Mouse (Mus musculus) heart, embryonic 15.5 days (tissue): ENCODE results near the gene Arid1a. TPM values are rescaled to one million over a fixed set of nuclear protein-coding genes. Genes with fewer than 3 reads are reported as not detected.
A peak's percentile ranks its signal among the peaks of the same experiment; 100 is the strongest.

ENCODE experiments used
- ATAC-seq: fragments of 200-750 bp; cut with Nextera tagmentation; replicated peaks from 2 replicates; pipeline ENCODE4 v1.8.0; 2017; ENCODE audit warnings: low read depth, moderate TSS enrichment; ENCODE audit not compliant: insufficient number of reproducible peaks, insufficient read depth, low FRiP score
- H3K27ac ChIP-seq: fragments of 300-500 bp; sonication (generic); 2 replicates; pipeline ENCODE4 v1.5.1; 2015; ENCODE audit warnings: mild to moderate bottlenecking, inconsistent platforms
- H3K27me3 ChIP-seq: fragments of 300-500 bp; sonication (generic); 2 replicates; pipeline ENCODE4 v1.6.1; 2015; ENCODE audit warnings: inconsistent platforms
- H3K36me3 ChIP-seq: fragments of 300-500 bp; sonication (generic); 2 replicates; pipeline ENCODE4 v1.6.1; 2015; ENCODE audit warnings: mild to moderate bottlenecking, inconsistent platforms
- H3K4me1 ChIP-seq: fragments of 300-500 bp; sonication (generic); replicated peaks from 2 replicates; pipeline ENCODE4 v1.6.1; 2015; ENCODE audit warnings: inconsistent platforms
- H3K4me2 ChIP-seq: fragments of 300-500 bp; sonication (generic); 2 replicates; pipeline ENCODE4 v1.6.1; 2015; ENCODE audit warnings: inconsistent platforms, mild to moderate bottlenecking, moderate library complexity
- H3K4me3 ChIP-seq: fragments of 300-500 bp; sonication (generic); 2 replicates; pipeline ENCODE4 v1.5.1; 2015; ENCODE audit warnings: mild to moderate bottlenecking, inconsistent platforms
- H3K9ac ChIP-seq: fragments of 300-500 bp; sonication (generic); 2 replicates; pipeline ENCODE4 v1.6.1; 2015; ENCODE audit warnings: mild to moderate bottlenecking, inconsistent platforms
- H3K9me3 ChIP-seq: fragments of 300-500 bp; sonication (generic); replicated peaks from 2 replicates; pipeline ENCODE4 v1.6.1; 2016; ENCODE audit warnings: inconsistent platforms
- WGBS: fragments of 180-500 bp; shearing (Covaris S2); methylation state at CpG from one replicate; pipeline ENCODE4 v1.1.7; 2015; ENCODE audit warnings: mixed read lengths; 5-methylcytosine and 5-hydroxymethylcytosine counted together
- polyA plus RNA-seq: library from polyadenylated mRNA; unstranded; fragments of >200 nt; fragmentation: Nextera tagmentation; extraction: Ambion mirVana; gene quantifications from 2 replicates; pipeline ENCODE4 v1.2.1, GENCODE M21; 2015

Arid1a gene
- polyA plus RNA-seq, 1 experiment from 2014 or later: 16.5 TPM

- no peaks in the 10 kb centered on the region for H3K9me3 ChIP-seq
- peak overlapping the region; percentile 91 for H3K4me3 ChIP-seq
- WGBS: 22% methylated on average over 10 of the region's 10 CpGs
- H3K27ac ChIP-seq: peak overlapping the region; percentile 100
- peaks cover 29% of the 10 kb centered on the region for H3K4me1 ChIP-seq
- no peaks in the 10 kb centered on the region for H3K36me3 ChIP-seq
- peak overlapping the region; percentile 90 for H3K4me2 ChIP-seq
- ATAC-seq: no peak
- H3K27me3 ChIP-seq: no peaks in the 10 kb centered on the region
- peak overlapping the region; percentile 100 for H3K9ac ChIP-seq
Observed at GRCm38 (mm10) chr4:133754871-133755765, 1.5 kb downstream of the Arid1a start.

DNA sequence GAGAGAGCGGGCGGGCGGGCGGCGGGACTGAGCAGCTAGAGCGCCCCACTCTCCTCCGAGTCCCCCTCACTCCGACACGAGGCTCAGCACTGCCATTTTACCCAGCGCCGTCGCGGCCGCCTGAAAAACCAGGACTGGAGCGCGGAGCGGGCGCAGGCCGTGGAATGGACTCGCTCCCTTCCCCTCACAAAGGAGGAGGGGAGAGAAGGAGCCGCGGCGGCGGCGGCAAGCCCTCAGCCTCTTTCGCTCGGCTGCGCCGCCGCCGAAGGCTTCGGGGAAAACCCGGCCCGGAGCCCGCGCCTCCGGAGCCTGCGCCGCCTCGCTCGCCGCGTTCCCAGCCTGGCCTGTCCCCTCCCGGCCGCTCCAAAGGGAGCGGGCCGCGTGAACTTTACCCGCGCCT is 2.3 kb downstream of the Arid1a start:
- peak overlapping the region; percentile 90 for H3K4me2 ChIP-seq
- peak; percentile 73 for ATAC-seq
- H3K4me3 ChIP-seq: peak overlapping the region; percentile 91
- WGBS: under 1% methylated on average over 48 of the region's 50 CpGs
- H3K36me3 ChIP-seq: peaks cover 3% of the 10 kb centered on the region; the same call in 1 of the 2 replicates
- no peaks in the 10 kb centered on the region for H3K27me3 ChIP-seq
- peak overlapping the region; percentile 100 for H3K27ac ChIP-seq
- H3K4me1 ChIP-seq: peaks cover 37% of the 10 kb centered on the region
- no peaks in the 10 kb centered on the region for H3K9me3 ChIP-seq
- peak overlapping the region; percentile 100 for H3K9ac ChIP-seq

- no peaks in the 10 kb centered on the region for H3K9me3 ChIP-seq
- 1% methylated on average over 47 of the region's 99 CpGs for WGBS
- peak; percentile 45 for ATAC-seq
- no peaks in the 10 kb centered on the region for H3K27me3 ChIP-seq
- H3K4me2 ChIP-seq: peak overlapping the region; percentile 90
- H3K4me3 ChIP-seq: peak overlapping the region; percentile 91
- peak overlapping the region; percentile 100 for H3K9ac ChIP-seq
- H3K27ac ChIP-seq: peak overlapping the region; percentile 100
- peaks cover 44% of the 10 kb centered on the region for H3K4me1 ChIP-seq
- H3K36me3 ChIP-seq: peaks cover 6% of the 10 kb centered on the region; the same call in 1 of the 2 replicates
Observed at GRCm38 (mm10) chr4:133753375-133754190, 3.0 kb downstream of the Arid1a start.

GRCm38 (mm10) chr4:133752449-133753374 is 3.9 kb downstream of the Arid1a start:
- H3K36me3 ChIP-seq: peaks cover 6% of the 10 kb centered on the region; the same call in 1 of the 2 replicates
- H3K9me3 ChIP-seq: no peaks in the 10 kb centered on the region
- H3K4me2 ChIP-seq: peak overlapping the region; percentile 90
- peak overlapping the region; percentile 91 for H3K4me3 ChIP-seq
- H3K27me3 ChIP-seq: no peaks in the 10 kb centered on the region
- H3K27ac ChIP-seq: peak overlapping the region; percentile 100
- no peak for ATAC-seq
- H3K9ac ChIP-seq: peak overlapping the region; percentile 100
- H3K4me1 ChIP-seq: peaks cover 53% of the 10 kb centered on the region
- under 1% methylated on average over 88 of the region's 121 CpGs for WGBS

GRCm38 (mm10) chr4:133751521-133752448 is 4.8 kb downstream of the Arid1a start:
- H3K27ac ChIP-seq: peak overlapping the region; percentile 100
- H3K36me3 ChIP-seq: peaks cover 6% of the 10 kb centered on the region; the same call in 1 of the 2 replicates
- WGBS: under 1% methylated on average over 31 of the region's 31 CpGs
- peak overlapping the region; percentile 100 for H3K9ac ChIP-seq
- H3K4me2 ChIP-seq: peak overlapping the region; percentile 90
- peak overlapping the region; percentile 91 for H3K4me3 ChIP-seq
- peak; percentile 15 for ATAC-seq
- H3K4me1 ChIP-seq: peaks cover 59% of the 10 kb centered on the region
- H3K9me3 ChIP-seq: no peaks in the 10 kb centered on the region
- no peaks in the 10 kb centered on the region for H3K27me3 ChIP-seq

- 26% methylated on average over 7 of the region's 7 CpGs for WGBS
- H3K9ac ChIP-seq: peak overlapping the region; percentile 100
- H3K36me3 ChIP-seq: peaks cover 6% of the 10 kb centered on the region; the same call in 1 of the 2 replicates
- H3K27me3 ChIP-seq: no peaks in the 10 kb centered on the region
- H3K27ac ChIP-seq: peak overlapping the region; percentile 100
- peak overlapping the region; percentile 90 for H3K4me2 ChIP-seq
- peak overlapping the region; percentile 91 for H3K4me3 ChIP-seq
- ATAC-seq: no peak
- H3K9me3 ChIP-seq: no peaks in the 10 kb centered on the region
- H3K4me1 ChIP-seq: peaks cover 60% of the 10 kb centered on the region
Observed at GRCm38 (mm10) chr4:133750184-133750775, 6.3 kb downstream of the Arid1a start.

DNA sequence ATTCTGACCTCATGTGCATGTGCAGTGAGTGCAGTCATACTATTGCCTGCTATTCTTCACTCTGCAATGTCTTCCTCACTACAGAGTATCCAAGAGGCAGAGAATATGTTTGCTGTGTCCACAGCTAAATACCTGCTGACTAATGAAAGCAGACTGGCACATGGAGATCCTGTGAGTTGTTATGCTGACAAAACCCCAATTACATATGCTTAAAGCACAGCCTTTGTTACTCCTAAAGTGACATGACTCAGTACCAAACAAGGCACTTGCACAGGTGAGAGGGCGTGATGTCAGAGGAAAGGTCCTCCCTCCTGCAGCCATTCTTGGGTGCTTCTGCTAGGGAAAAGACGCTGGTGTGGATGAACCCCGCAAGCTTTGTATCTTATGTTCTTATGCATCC is 21.3 kb downstream of the Arid1a start:
- ATAC-seq: no peak
- WGBS: 84% methylated on average over 3 of the region's 3 CpGs
- H3K4me1 ChIP-seq: peaks cover 69% of the 10 kb centered on the region

DNA sequence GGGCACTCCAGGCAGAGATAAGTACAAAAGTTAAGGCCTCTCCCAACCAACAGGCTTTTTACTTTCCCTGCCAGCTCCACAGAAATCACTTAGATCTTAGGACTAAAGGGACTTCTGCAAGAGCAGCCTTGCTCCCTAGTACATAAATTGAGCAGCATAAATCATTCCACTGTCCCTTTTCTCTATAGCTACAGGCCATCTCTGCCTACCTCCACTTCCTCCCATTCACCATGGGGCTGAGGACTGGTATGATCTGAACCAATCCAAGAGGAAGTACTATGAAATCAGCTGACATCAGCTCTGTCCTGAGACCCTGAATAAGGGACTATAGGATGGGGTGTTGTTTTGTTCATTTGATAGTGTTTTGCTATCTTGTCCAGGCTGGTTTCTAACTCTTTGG is 26.4 kb downstream of the Arid1a start:
- H3K9ac ChIP-seq: no peak overlapping the region
- H3K4me3 ChIP-seq: peak overlapping the region; percentile 17
- no peaks in the 10 kb centered on the region for H3K9me3 ChIP-seq
- peak overlapping the region; percentile 89 for H3K27ac ChIP-seq
- peak; percentile 19; the same call in 1 of the 2 replicates for ATAC-seq
- H3K27me3 ChIP-seq: no peaks in the 10 kb centered on the region
- no peaks in the 10 kb centered on the region for H3K36me3 ChIP-seq
- H3K4me2 ChIP-seq: peak overlapping the region; percentile 59
- peaks cover 93% of the 10 kb centered on the region for H3K4me1 ChIP-seq

More for the DNA sequence above, 21.3 kb downstream of the Arid1a start:
- Histone ChIP-seq H3K27ac (no peak overlapping the region), H3K4me2 (no peak overlapping the region), H3K36me3 (peaks cover 6% of the 10 kb centered on the region; the same call in 1 of the 2 replicates), H3K9me3 (no peaks in the 10 kb centered on the region), H3K4me3 (no peak overlapping the region), H3K9ac (no peak overlapping the region), H3K27me3 (no peaks in the 10 kb centered on the region)

- Histone ChIP-seq H3K4me3 (peak overlapping the region; percentile 17), H3K27me3 (no peaks in the 10 kb centered on the region), H3K9me3 (no peaks in the 10 kb centered on the region), H3K4me1 (peaks cover 95% of the 10 kb centered on the region), H3K36me3 (no peaks in the 10 kb centered on the region), H3K4me2 (peak overlapping the region; percentile 59), H3K9ac (no peak overlapping the region), H3K27ac (peak overlapping the region; percentile 89)
- WGBS: 1% methylated on average over 16 of the region's 16 CpGs
- ATAC-seq: peak; percentile 94
Observed at GRCm38 (mm10) chr4:133729541-133730093, 27.0 kb downstream of the Arid1a start.
